Mouse (Mus musculus) C2C12 (cell line): ENCODE results near the gene Actbl2.

Source experiments
- CTCF ChIP-seq: IDR thresholded peaks from one replicate; pipeline ENCODE4 v1.5.1; 2011; ENCODE audit not compliant: control insufficient read depth, insufficient read depth, insufficient read length
- MAX ChIP-seq: IDR thresholded peaks from one replicate; pipeline ENCODE4 v1.6.1; 2011; ENCODE audit warnings: mild to moderate bottlenecking, control low read depth

GRCm38 (mm10) chr13:111269789-111270335 is 15.0 kb downstream of the Actbl2 start:
- TF ChIP-seq CTCF: no peak
- TF ChIP-seq MAX: no peak
